Mouse (Mus musculus): ENCODE results near the gene Pemt.

GRCm38 (mm10) chr11:59967765-59968164, 78.5 kb downstream of the Pemt start:
- TF ChIP-seq JUN (IDR thresholded peaks at IDR 0.05; ENCODE audit: insufficient read depth, low read depth, low read length): no peak
- no peak for TF ChIP-seq MAX (IDR thresholded peaks at IDR 0.05; ENCODE audit: low read length)
- TF ChIP-seq CHD1 (IDR thresholded peaks at IDR 0.05; ENCODE audit: low read depth, low read length): no peak
- no peak for TF ChIP-seq EP300 (IDR thresholded peaks at IDR 0.05; ENCODE audit: low read length)

Measured in CH12.LX (cell line).